Mouse (Mus musculus) erythroblast, embryonic 14.5 days (primary cell): ENCODE data around the gene Ccnj.

Experiments used
- GATA1 ChIP-seq: IDR thresholded peaks from 2 replicates; pipeline ENCODE4 v1.6.1; 2012; ENCODE audit warnings: low read length, inconsistent platforms, mixed read lengths
- TAL1 ChIP-seq: IDR thresholded peaks from 3 replicates; pipeline ENCODE4 v1.6.1; 2012; ENCODE audit warnings: low read length, inconsistent platforms, mixed read lengths

DNA sequence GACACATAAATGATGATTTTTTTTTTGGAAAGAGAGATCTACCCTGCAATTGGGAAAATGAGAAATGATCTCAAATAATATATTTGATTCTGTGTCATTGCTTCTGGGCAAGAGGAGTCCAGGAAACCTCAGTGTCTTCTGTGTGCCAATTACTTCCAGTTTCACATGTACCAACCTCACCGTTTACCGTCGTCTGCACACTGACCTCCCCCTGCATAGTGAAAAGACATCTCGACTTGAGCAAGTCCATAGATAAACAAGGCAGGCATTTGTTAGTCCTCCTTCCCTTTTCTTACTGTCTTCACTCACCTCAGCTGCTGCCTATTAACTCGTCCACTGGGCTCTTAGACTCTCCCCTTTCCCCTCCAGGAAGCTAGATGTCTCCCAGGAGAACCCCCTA lies 5.4 kb upstream of the Ccnj start:
- TF ChIP-seq TAL1 = no peak
- TF ChIP-seq GATA1 = no peak
